Mouse (Mus musculus) embryo, embryonic 9.5 days (tissue): ENCODE data around the gene Cxcl15.
"Not testable (repeated sequence)": the region's sequence is repeated elsewhere in the genome, so short reads cannot be mapped to it uniquely, and the experiment has no call there.

Source experiments
- DNase-seq: peaks from one replicate; pipeline ENCODE4 v3.0.0-alpha.2; 2017; ENCODE audit errors: extremely low spot score

Gene Cxcl15

GRCm38 (mm10) chr5:90790074-90790502 lies 4.2 kb upstream of the Cxcl15 start:
- DNase-seq, result no peak

DNA sequence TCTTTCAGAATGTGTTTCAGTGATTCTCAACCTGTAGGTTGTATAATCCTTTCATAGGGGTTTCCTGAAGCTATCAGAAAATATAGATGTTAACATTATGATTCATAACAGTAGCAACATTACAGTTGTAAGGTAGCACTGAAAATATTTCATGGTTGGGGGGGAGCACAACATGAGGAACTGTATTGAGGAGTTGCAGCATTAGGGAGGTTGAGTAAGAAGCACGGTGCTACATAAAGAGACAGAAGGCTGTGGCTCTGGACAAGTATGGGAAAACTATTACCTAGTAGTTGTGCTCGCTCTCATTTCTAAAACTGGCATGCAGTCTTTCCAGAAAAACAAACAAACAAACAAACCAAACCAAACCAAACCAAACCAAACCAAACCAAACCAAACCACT lies 1.1 kb downstream of the Cxcl15 start:
- not testable (repeated sequence) for DNase-seq

GRCm38 (mm10) chr5:90804574-90804973 lies 10.2 kb downstream of the Cxcl15 start:
- no peak for DNase-seq

DNA sequence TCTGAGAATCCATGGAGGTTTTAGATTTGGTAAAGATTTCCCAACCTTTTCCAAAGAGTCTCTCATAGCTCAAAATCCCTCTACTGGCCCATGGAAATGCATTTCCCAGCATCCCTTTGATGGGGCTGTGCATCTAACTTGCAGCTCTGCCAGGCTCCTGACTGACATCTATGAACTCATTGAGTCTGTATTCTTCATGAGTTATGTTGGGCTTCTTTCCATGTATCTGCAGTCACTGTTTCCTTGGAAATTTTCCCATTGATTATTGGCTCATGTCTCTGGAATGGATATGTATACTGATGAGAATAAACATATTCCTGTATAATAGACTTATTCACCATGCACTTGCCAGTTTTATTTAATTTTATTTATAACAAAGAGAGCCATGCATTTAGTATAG lies 11.7 kb downstream of the Cxcl15 start:
- DNase-seq, result no peak

DNA sequence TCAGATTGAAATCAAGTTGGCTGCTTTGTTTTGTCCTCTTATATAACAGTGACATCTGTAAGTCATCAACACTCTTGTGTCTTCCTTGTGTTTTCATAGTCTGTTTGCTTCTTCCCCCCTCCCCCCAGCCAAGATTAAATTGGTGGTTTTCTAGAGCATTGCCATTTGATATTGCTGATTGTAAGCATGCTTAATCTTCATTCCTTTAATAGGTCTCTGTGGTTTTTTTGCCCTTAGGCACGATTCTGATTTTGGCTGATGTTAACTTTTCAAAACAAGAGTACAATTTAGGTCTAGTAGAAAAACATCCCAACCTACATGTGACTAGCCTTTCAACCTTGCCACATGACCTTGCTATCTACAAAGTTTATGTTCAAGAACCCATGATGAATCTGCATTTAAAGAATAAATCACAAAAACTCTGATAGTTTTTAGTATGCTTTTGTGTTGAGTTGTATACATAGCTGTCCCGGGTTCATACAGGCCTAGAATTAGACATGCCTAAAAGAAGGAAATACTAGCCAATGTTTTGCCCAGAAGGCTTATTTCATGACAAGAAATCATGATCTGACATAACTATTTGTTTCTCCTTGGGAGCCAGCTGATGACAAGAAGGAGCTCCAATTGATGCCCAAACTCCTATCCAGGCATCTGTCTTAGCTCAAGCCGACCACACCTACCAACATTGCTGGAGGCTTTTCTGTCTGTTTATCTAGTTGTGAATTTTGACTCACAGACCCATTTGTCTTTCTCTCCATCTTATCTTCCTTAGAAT lies 13.0 kb downstream of the Cxcl15 start:
- no peak for DNase-seq

DNA sequence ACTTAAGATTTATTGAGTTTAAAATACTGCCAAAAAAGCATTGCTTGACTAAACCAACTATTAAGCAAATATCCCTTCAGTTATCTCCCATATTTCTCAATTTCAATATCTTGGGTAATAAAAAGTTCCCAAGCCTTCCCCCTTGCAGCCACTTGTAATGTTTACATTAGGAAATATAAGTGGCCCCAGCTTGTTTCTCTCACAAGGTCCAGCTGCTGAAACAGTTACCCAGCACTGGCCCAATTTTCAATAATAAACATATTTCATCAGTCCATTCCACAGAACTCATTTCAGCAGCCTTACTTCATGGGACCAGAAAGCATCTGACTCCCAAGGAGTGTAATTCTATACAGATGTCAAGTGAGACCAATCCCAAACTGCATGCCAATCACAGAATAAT lies 25.4 kb downstream of the Cxcl15 start:
- no peak for DNase-seq

DNA sequence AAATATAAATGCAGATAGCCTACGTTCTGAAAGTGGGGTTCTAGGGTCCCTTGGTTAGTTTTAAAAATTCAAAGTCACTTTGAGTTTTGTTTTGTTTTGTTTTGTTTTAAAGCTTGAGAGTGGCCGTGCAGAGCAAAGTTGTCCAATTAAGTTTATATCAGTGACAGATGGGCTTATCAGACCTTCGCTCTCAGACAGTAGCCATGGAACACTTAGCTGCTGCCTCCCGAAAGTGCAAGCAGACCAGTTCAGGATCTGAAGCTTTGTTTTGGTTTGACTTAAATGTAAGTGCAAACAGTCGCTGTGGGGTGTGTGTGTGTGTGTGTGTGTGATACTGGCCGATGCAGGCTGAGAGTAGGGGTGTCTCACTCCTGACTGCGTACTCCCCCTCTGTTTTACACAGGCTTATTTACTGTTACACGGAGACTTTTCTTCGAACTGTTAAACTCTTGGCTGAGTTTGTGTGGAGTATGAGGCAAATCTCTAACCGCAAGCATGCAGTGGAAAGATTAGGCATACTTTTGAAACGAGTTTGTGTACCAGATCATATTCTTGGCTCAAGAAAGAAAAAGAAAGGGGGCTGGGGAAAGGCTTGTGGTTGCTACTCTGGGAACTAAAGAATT lies 37.9 kb downstream of the Cxcl15 start:
- no peak for DNase-seq

- no peak for DNase-seq
These were observed 38.5 kb downstream of the Cxcl15 start for GRCm38 (mm10) chr5:90832768-90833388.

DNA sequence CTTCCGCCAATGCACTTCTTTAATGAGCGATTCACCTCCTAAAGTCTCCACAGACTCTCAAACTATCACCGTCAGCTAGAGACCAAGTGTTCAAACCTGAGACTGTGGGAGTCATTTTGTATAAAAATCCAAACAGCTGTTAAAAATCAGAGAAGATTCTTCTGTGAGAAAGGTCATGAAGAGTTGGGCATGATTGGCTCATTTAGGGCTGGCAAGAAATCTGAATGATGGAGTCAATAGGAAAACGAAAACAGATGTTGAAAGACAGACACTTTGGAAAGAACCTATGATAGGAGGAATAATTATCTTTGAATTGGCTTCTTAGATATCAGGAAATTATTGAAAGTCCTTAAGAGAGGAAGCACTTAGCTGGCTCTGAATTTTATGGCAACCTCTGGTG lies 40.1 kb downstream of the Cxcl15 start:
- no peak for DNase-seq

DNA sequence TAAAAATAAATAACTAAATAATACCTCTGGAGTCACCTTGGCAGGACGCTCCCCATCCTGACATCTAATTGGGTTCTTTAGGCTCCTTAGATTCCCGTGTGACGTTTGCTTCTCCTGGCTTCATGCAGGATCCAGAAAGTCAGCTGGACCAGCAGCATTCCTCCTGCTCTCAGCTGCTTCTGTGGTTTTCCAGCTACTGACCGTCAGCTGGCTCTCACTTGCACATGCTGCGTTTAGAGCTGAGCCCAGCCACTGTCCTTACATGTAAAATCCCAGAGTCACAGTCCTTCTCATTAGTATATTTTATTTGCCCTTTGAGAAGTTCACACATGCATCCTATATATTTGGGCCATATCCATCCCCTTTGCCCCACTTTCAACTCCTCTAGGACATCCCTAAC lies 44.2 kb downstream of the Cxcl15 start:
- DNase-seq, result no peak

DNA sequence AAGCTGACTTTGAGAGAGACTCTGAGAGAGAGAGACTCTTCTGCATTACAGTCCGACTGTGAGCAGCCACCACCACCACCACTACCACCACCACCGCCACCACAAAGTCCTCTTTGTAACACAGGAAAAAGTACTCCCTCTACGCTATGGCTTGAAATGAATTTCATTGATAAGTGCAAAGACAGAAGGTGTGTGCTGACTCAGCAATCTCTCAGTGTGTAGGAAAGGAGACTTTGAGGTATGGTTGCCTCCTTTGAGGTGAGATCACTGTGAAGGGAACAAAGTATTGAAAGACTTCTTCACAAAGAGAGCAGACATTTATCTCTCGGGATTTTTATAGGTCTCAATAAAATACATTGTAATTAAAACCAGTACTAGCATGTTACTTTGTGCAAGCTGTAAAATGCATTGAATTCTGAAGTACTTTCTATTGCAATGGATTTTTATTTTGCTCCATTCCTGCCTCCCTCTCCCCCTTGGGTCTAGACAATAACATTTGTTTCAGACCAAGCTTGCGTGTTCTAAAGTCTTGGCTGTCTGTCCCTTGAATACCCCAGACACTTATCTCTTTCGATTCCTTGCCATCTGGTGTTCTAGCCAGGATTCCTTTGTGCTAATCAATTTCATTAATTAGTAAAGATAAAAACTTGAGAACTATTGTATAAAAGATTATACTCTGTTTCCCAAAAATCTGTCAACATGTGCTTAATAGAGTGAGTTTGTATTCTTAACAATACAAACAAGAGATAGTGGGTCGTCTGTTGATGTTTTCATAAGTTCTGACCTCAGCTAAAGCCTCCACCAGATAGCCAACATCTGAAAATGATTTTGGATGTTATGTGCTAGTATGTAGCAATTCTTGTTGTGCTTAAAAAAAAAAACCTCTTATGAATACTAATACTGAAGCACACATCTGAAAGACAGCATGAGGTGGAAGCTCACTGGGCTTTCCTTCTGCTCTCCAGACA lies 46.9 kb downstream of the Cxcl15 start:
- no peak for DNase-seq

- no peak for DNase-seq
These were observed 49.6 kb downstream of the Cxcl15 start for GRCm38 (mm10) chr5:90843891-90844290.

GRCm38 (mm10) chr5:90850096-90850495 lies 55.8 kb downstream of the Cxcl15 start:
- not testable (repeated sequence) for DNase-seq

- not testable (repeated sequence) for DNase-seq
These were observed 57.1 kb downstream of the Cxcl15 start for GRCm38 (mm10) chr5:90851391-90851790.
